Mouse (Mus musculus) C2C12 (cell line): ENCODE measurements around the gene Olfr978. TPM values are rescaled to one million over a fixed set of nuclear protein-coding genes. Genes with fewer than 3 reads are reported as not detected.

Source experiments
- H3K27me3 ChIP-seq: one replicate; pipeline ENCODE4 v1.6.1; 2011; ENCODE audit not compliant: control insufficient read depth, insufficient read depth, insufficient read length
- H3K36me3 ChIP-seq: one replicate; pipeline ENCODE4 v1.6.1; 2011; ENCODE audit not compliant: control insufficient read depth, insufficient read depth
- H3K4me3 ChIP-seq: one replicate; pipeline ENCODE4 v1.5.1; 2011; ENCODE audit warnings: mild to moderate bottlenecking, control low read depth; ENCODE audit not compliant: poor library complexity, insufficient read depth, severe bottlenecking
- H3K79me2 ChIP-seq: one replicate; pipeline ENCODE4 v1.6.1; 2011; ENCODE audit not compliant: control insufficient read depth, insufficient read depth
- H3K79me3 ChIP-seq: one replicate; pipeline ENCODE4 v1.6.1; 2011; ENCODE audit warnings: low read depth, control low read depth
- H3ac ChIP-seq: one replicate; pipeline ENCODE3; 2011; ENCODE audit warnings: low read depth; ENCODE audit not compliant: control insufficient read depth, insufficient read length
- MYOG ChIP-seq: IDR thresholded peaks from one replicate; pipeline ENCODE4 v1.6.1; 2011; ENCODE audit not compliant: control insufficient read depth, insufficient read length; ENCODE audit errors: extremely low read depth
- USF1 ChIP-seq: IDR thresholded peaks from one replicate; pipeline ENCODE4 v1.6.1; 2011; ENCODE audit warnings: low read depth, mild to moderate bottlenecking, control low read depth, moderate library complexity
- polyA plus RNA-seq: library from polyadenylated mRNA; unstranded; fragments of >200 nt; fragmentation: generic; extraction: Trizol; gene quantifications from one replicate; pipeline ENCODE4 v1.2.1, GENCODE M21; 2012; ENCODE audit warnings: missing spikeins

Gene Olfr978
- polyA plus RNA-seq, 1 experiment, result not detected

- TF ChIP-seq USF1 (no peak), MYOG (no peak)
- no peaks in the 10 kb centered on the region for H3K79me3 ChIP-seq
- H3ac ChIP-seq, result no peak within 1 kb of the TSS
- no peaks in the 10 kb centered on the region for H3K79me2 ChIP-seq
- H3K27me3 ChIP-seq, result no peaks in the 10 kb centered on the region
- H3K36me3 ChIP-seq, result no peaks in the 10 kb centered on the region
- H3K4me3 ChIP-seq, result no peak within 1 kb of the TSS
Observed at GRCm38 (mm10) chr9:40021164-40021563, 29.3 kb downstream of the Olfr978 start, which contains the start of gene Olfr981. TSS of gene Olfr981 (plus strand) at chr9:40021464.

Other genes with a start within 250 kb of the Olfr978 start
- not detected for gene Olfr967, start 245.9 kb upstream of the Olfr978 start, polyA plus RNA-seq
- gene Olfr968, start 208.9 kb upstream of the Olfr978 start, polyA plus RNA-seq, result not detected
- not detected for gene Olfr969, start 201.2 kb upstream of the Olfr978 start, polyA plus RNA-seq
- gene Olfr970, start 183.3 kb upstream of the Olfr978 start, polyA plus RNA-seq, result not detected
- not detected for gene Olfr971, start 155.2 kb upstream of the Olfr978 start, polyA plus RNA-seq
- gene Olfr972, start 125.7 kb upstream of the Olfr978 start, polyA plus RNA-seq, result not detected
- not detected for gene Olfr229, start 84.8 kb upstream of the Olfr978 start, polyA plus RNA-seq
- not detected for gene Olfr974, start 54.6 kb upstream of the Olfr978 start, polyA plus RNA-seq
- not detected for gene Olfr975, start 40.1 kb upstream of the Olfr978 start, polyA plus RNA-seq
- gene Olfr976, start 31.0 kb upstream of the Olfr978 start, polyA plus RNA-seq, result not detected
- gene Olfr979, start 11.4 kb downstream of the Olfr978 start, polyA plus RNA-seq, result not detected
- not detected for gene Olfr980, start 17.5 kb downstream of the Olfr978 start, polyA plus RNA-seq
- gene Olfr981, start 29.4 kb downstream of the Olfr978 start, polyA plus RNA-seq, result not detected
- not detected for gene Olfr982, start 81.7 kb downstream of the Olfr978 start, polyA plus RNA-seq
- not detected for gene Olfr983, start 101.5 kb downstream of the Olfr978 start, polyA plus RNA-seq
- gene Olfr984, start 122.1 kb downstream of the Olfr978 start, polyA plus RNA-seq, result not detected
- gene Olfr985, start 138.1 kb downstream of the Olfr978 start, polyA plus RNA-seq, result not detected
- not detected for gene Tmem225, start 156.0 kb downstream of the Olfr978 start, polyA plus RNA-seq
- gene Olfr986, start 188.8 kb downstream of the Olfr978 start, polyA plus RNA-seq, result not detected
- gene Zfp202, start 200.2 kb downstream of the Olfr978 start, polyA plus RNA-seq, result 2.2 TPM